Mouse (Mus musculus): Measurements from ENCODE around the gene Atp2b4.

The Atp2b4 gene

GRCm38 (mm10) chr1:133800948-133801393 is at the start of gene Atp2b4:
Gene Atp2b4, minus strand, starts transcription at chr1:133801041.
- DNase-seq (ENCODE audit: low spot score in 2 of 2), result peak; percentile 75 to 84

- DNase-seq (ENCODE audit: low spot score in 2 of 2), result no peak
Observed at GRCm38 (mm10) chr1:133844734-133845133, 43.9 kb upstream of the Atp2b4 start.

- DNase-seq (ENCODE audit: low spot score in 2 of 2), result no peak
Observed at GRCm38 (mm10) chr1:133843900-133844299, 43.1 kb upstream of the Atp2b4 start.

- no peak for DNase-seq (ENCODE audit: low spot score in 2 of 2)
Observed at GRCm38 (mm10) chr1:133843370-133843769, 42.5 kb upstream of the Atp2b4 start.

GRCm38 (mm10) chr1:133842074-133842725 is 41.4 kb upstream of the Atp2b4 start:
- DNase-seq (ENCODE audit: low spot score in 2 of 2), result no peak

- no peak for DNase-seq (ENCODE audit: low spot score in 2 of 2)
Observed at GRCm38 (mm10) chr1:133841171-133841926, 40.5 kb upstream of the Atp2b4 start.

- no peak for DNase-seq (ENCODE audit: low spot score in 2 of 2)
Observed at GRCm38 (mm10) chr1:133840530-133840929, 39.7 kb upstream of the Atp2b4 start.

- DNase-seq (ENCODE audit: low spot score in 2 of 2), result no peak
Observed at GRCm38 (mm10) chr1:133834309-133834708, 33.5 kb upstream of the Atp2b4 start.

- no peak for DNase-seq (ENCODE audit: low spot score in 2 of 2)
Observed at GRCm38 (mm10) chr1:133832781-133833180, 31.9 kb upstream of the Atp2b4 start.

- no peak for DNase-seq (ENCODE audit: low spot score in 2 of 2)
Observed at GRCm38 (mm10) chr1:133826193-133826592, 25.4 kb upstream of the Atp2b4 start.

GRCm38 (mm10) chr1:133825543-133825942 is 24.7 kb upstream of the Atp2b4 start:
- DNase-seq (ENCODE audit: low spot score in 2 of 2), result no peak

- DNase-seq (ENCODE audit: low spot score in 2 of 2), result no peak
Observed at GRCm38 (mm10) chr1:133825140-133825539, 24.3 kb upstream of the Atp2b4 start.

- DNase-seq (ENCODE audit: low spot score in 2 of 2), result peak in 1 of 2 experiments; percentile 25
Observed at GRCm38 (mm10) chr1:133821144-133821543, 20.3 kb upstream of the Atp2b4 start.

- DNase-seq (ENCODE audit: low spot score in 2 of 2), result no peak
Observed at GRCm38 (mm10) chr1:133820100-133820499, 19.3 kb upstream of the Atp2b4 start.

- no peak for DNase-seq (ENCODE audit: low spot score in 2 of 2)
Observed at GRCm38 (mm10) chr1:133818531-133818930, 17.7 kb upstream of the Atp2b4 start.

GRCm38 (mm10) chr1:133815747-133816491 is 15.1 kb upstream of the Atp2b4 start:
- DNase-seq (ENCODE audit: low spot score in 2 of 2), result peak in 1 of 2 experiments; percentile 13

- no peak for DNase-seq (ENCODE audit: low spot score in 2 of 2)
Observed at GRCm38 (mm10) chr1:133809376-133809775, 8.5 kb upstream of the Atp2b4 start.

- DNase-seq (ENCODE audit: low spot score in 2 of 2), result no peak
Observed at GRCm38 (mm10) chr1:133808020-133808419, 7.2 kb upstream of the Atp2b4 start.

- no peak for DNase-seq (ENCODE audit: low spot score in 2 of 2)
Observed at GRCm38 (mm10) chr1:133801743-133802142, 902 bp upstream of the Atp2b4 start.

GRCm38 (mm10) chr1:133800512-133800911 is 329 bp downstream of the Atp2b4 start:
- no peak for DNase-seq (ENCODE audit: low spot score in 2 of 2)

GRCm38 (mm10) chr1:133799686-133800445 is 975 bp downstream of the Atp2b4 start:
- DNase-seq (ENCODE audit: low spot score in 2 of 2), result no peak

All from thymus, postnatal 10 days (tissue).